Mouse (Mus musculus) stomach, postnatal 0 days (tissue): Measurements from ENCODE around the gene Tmem107. TPM values are rescaled to one million over a fixed set of nuclear protein-coding genes. Genes with fewer than 3 reads are reported as not detected.

Experiments
- ATAC-seq: fragments of 200-750 bp; cut with Nextera tagmentation; 2 replicates; pipeline ENCODE4 v1.8.0; 2017; ENCODE audit not compliant: low FRiP score, low TSS enrichment
- DNase-seq: peaks from one replicate; pipeline ENCODE4 v3.0.0-alpha.2; 2016; ENCODE audit warnings: low spot score
- H3K27ac ChIP-seq: fragments of 300-500 bp; sonication (generic); replicated peaks from 2 replicates; pipeline ENCODE4 v1.5.1; 2014; ENCODE audit warnings: mild to moderate bottlenecking, control low read depth
- H3K27me3 ChIP-seq: fragments of 300-500 bp; sonication (generic); 2 replicates; pipeline ENCODE4 v1.6.1; 2014; ENCODE audit warnings: low read length; ENCODE audit not compliant: control insufficient read depth, insufficient read depth
- H3K36me3 ChIP-seq: fragments of 300-500 bp; sonication (generic); 2 replicates; pipeline ENCODE4 v1.6.1; 2014; ENCODE audit warnings: low read length, mixed read lengths; ENCODE audit not compliant: control insufficient read depth, insufficient read depth
- H3K4me1 ChIP-seq: fragments of 300-500 bp; sonication (generic); replicated peaks from 2 replicates; pipeline ENCODE4 v1.6.1; 2014; ENCODE audit warnings: antibody characterized with exemption; ENCODE audit not compliant: control insufficient read depth, insufficient read depth
- H3K4me2 ChIP-seq: fragments of 300-500 bp; sonication (generic); replicated peaks from 2 replicates; pipeline ENCODE4 v1.6.1; 2014; ENCODE audit warnings: low read depth, mild to moderate bottlenecking, control low read depth, moderate library complexity
- H3K4me3 ChIP-seq: fragments of 300-500 bp; sonication (generic); 2 replicates; pipeline ENCODE4 v1.5.1; 2014; ENCODE audit warnings: low read depth, low read length, control low read depth
- H3K9ac ChIP-seq: fragments of 300-500 bp; sonication (generic); 2 replicates; pipeline ENCODE4 v1.6.1; 2014; ENCODE audit warnings: mild to moderate bottlenecking, low read length, control low read depth, mixed read lengths
- H3K9me3 ChIP-seq: fragments of 300-500 bp; sonication (generic); 2 replicates; pipeline ENCODE4 v1.6.1; 2016; ENCODE audit warnings: low read length; ENCODE audit not compliant: control insufficient read depth
- CTCF ChIP-seq: IDR thresholded peaks from 2 replicates; pipeline ENCODE4 v1.5.1; 2016; ENCODE audit warnings: antibody characterized with exemption, low read depth, mild to moderate bottlenecking, moderate library complexity
- EP300 ChIP-seq: optimal IDR thresholded peaks from 2 replicates; pipeline ENCODE3; 2016; ENCODE audit warnings: antibody characterized with exemption
- WGBS: fragments of 180-500 bp; shearing (Covaris S2); extraction: QIAGEN DNeasy Blood & Tissue Kit; methylation state at CpG from one replicate; pipeline ENCODE4 v1.1.7; 2014; 5-methylcytosine and 5-hydroxymethylcytosine counted together
- polyA plus RNA-seq: library from polyadenylated mRNA; unstranded; fragments of >200 nt; fragmentation: Nextera tagmentation; extraction: Ambion mirVana; gene quantifications from 2 replicates; pipeline ENCODE4 v1.2.1, GENCODE M21; 2015

Gene Tmem107
- polyA plus RNA-seq, 1 experiment from 2014 or later = 30.8 TPM

- no peaks in the 10 kb centered on the region for H3K27me3 ChIP-seq
- H3K9ac ChIP-seq = peak overlapping the region; percentile 61
- ATAC-seq = no peak
- no peaks in the 10 kb centered on the region for H3K9me3 ChIP-seq
- WGBS = 61% methylated on average over 9 of the region's 9 CpGs
- peak overlapping the region; percentile 69 for H3K4me3 ChIP-seq
- peak overlapping the region; percentile 70; the same call in 1 of the 2 replicates for H3K27ac ChIP-seq
- H3K36me3 ChIP-seq = no peaks in the 10 kb centered on the region
- no peak for TF ChIP-seq EP300
- TF ChIP-seq CTCF = no peak
- no peak for DNase-seq
- peaks cover 4% of the 10 kb centered on the region; the same call in 1 of the 2 replicates for H3K4me1 ChIP-seq
- peak overlapping the region; percentile 65 for H3K4me2 ChIP-seq
These were observed 6.1 kb upstream of the Tmem107 start for GRCm38 (mm10) chr11:69064259-69065133.

- Histone ChIP-seq H3K9me3 (no peaks in the 10 kb centered on the region), H3K36me3 (no peaks in the 10 kb centered on the region), H3K4me2 (no peak overlapping the region), H3K27me3 (no peaks in the 10 kb centered on the region), H3K9ac (no peak overlapping the region), H3K27ac (no peak overlapping the region), H3K4me1 (peaks cover 4% of the 10 kb centered on the region; the same call in 1 of the 2 replicates), H3K4me3 (no peak overlapping the region)
- ATAC-seq (no peak), DNase-seq (no peak)
- TF ChIP-seq CTCF (no peak), EP300 (no peak)
- 67% methylated on average over 3 of the region's 3 CpGs for WGBS
These were observed 5.1 kb upstream of the Tmem107 start for GRCm38 (mm10) chr11:69065394-69065925.

GRCm38 (mm10) chr11:69066163-69066861, 4.3 kb upstream of the Tmem107 start:
- Histone ChIP-seq H3K4me2 (peak overlapping the region; percentile 55), H3K4me1 (peaks cover 2% of the 10 kb centered on the region; the same call in 1 of the 2 replicates), H3K9ac (peak overlapping the region; percentile 51), H3K4me3 (peak overlapping the region; percentile 20), H3K9me3 (no peaks in the 10 kb centered on the region), H3K27ac (0 out of 2 replicates have a peak overlapping the region, but pooled peaks have one; percentile 35), H3K27me3 (no peaks in the 10 kb centered on the region), H3K36me3 (no peaks in the 10 kb centered on the region)
- DNase-seq (no peak), ATAC-seq (no peak)
- WGBS = 6% methylated on average over 29 of the region's 29 CpGs
- TF ChIP-seq EP300 (no peak), CTCF (no peak)

GRCm38 (mm10) chr11:69066956-69067355, 3.6 kb upstream of the Tmem107 start:
- WGBS = 10% methylated on average over 8 of the region's 8 CpGs
- no peaks in the 10 kb centered on the region for H3K27me3 ChIP-seq
- peak overlapping the region; percentile 58 for H3K27ac ChIP-seq

GRCm38 (mm10) chr11:69067601-69068000, 3.0 kb upstream of the Tmem107 start:
- H3K4me1 ChIP-seq = peaks cover 2% of the 10 kb centered on the region; the same call in 1 of the 2 replicates
- no peak overlapping the region for H3K4me3 ChIP-seq
- no peak for ATAC-seq
- TF ChIP-seq EP300 = no peak
- no peak for TF ChIP-seq CTCF
- H3K9ac ChIP-seq = no peak overlapping the region
- peak overlapping the region; percentile 11; the same call in 1 of the 2 replicates for H3K4me2 ChIP-seq
- H3K9me3 ChIP-seq = no peaks in the 10 kb centered on the region
- no peaks in the 10 kb centered on the region for H3K36me3 ChIP-seq
- peak overlapping the region; percentile 58 for H3K27ac ChIP-seq
- DNase-seq = peak; percentile 51
- no peaks in the 10 kb centered on the region for H3K27me3 ChIP-seq
- 21% methylated on average over 6 of the region's 6 CpGs for WGBS

More at GRCm38 (mm10) chr11:69066956-69067355, 3.6 kb upstream of the Tmem107 start:
- ATAC-seq (no peak), DNase-seq (peak; percentile 89)
- Histone ChIP-seq H3K4me1 (peaks cover 2% of the 10 kb centered on the region; the same call in 1 of the 2 replicates), H3K9ac (no peak overlapping the region), H3K9me3 (no peaks in the 10 kb centered on the region), H3K4me3 (peak overlapping the region; percentile 20; the same call in 1 of the 2 replicates), H3K4me2 (peak overlapping the region; percentile 55), H3K36me3 (no peaks in the 10 kb centered on the region)
- TF ChIP-seq EP300 (no peak), CTCF (peak; percentile 93)
